Mouse (Mus musculus) intestine, postnatal 0 days (tissue): ENCODE results near the gene Shq1. TPM values are rescaled to one million over a fixed set of nuclear protein-coding genes. Genes with fewer than 3 reads are reported as not detected.

Experiments
- ATAC-seq: fragments of 200-750 bp; cut with Nextera tagmentation; 2 replicates; pipeline ENCODE4 v1.8.0; 2017; ENCODE audit warnings: mild to moderate bottlenecking, moderate TSS enrichment, moderate library complexity
- H3K27ac ChIP-seq: fragments of 300-500 bp; sonication (generic); 2 replicates; pipeline ENCODE4 v1.5.1; 2014; ENCODE audit warnings: mild to moderate bottlenecking, low read depth, low read length, moderate library complexity
- H3K27me3 ChIP-seq: fragments of 300-500 bp; sonication (generic); replicated peaks from 2 replicates; pipeline ENCODE4 v1.6.1; 2014; ENCODE audit warnings: low read length, mixed read lengths; ENCODE audit not compliant: control insufficient read depth, insufficient read depth
- H3K36me3 ChIP-seq: fragments of 300-500 bp; sonication (generic); 2 replicates; pipeline ENCODE4 v1.6.1; 2014; ENCODE audit warnings: mild to moderate bottlenecking, moderate library complexity; ENCODE audit not compliant: control insufficient read depth, insufficient read depth
- H3K4me1 ChIP-seq: fragments of 300-500 bp; sonication (generic); replicated peaks from 2 replicates; pipeline ENCODE4 v1.6.1; 2014; ENCODE audit warnings: antibody characterized with exemption, low read length, mixed read lengths; ENCODE audit not compliant: control insufficient read depth, insufficient read depth
- H3K4me2 ChIP-seq: fragments of 300-500 bp; sonication (generic); replicated peaks from 2 replicates; pipeline ENCODE4 v1.6.1; 2014; ENCODE audit warnings: low read depth, mild to moderate bottlenecking, moderate library complexity
- H3K4me3 ChIP-seq: fragments of 300-500 bp; sonication (generic); 2 replicates; pipeline ENCODE4 v1.5.1; 2014; ENCODE audit warnings: low read depth, low read length
- H3K9ac ChIP-seq: fragments of 300-500 bp; sonication (generic); 2 replicates; pipeline ENCODE4 v1.6.1; 2014; ENCODE audit warnings: mild to moderate bottlenecking, low read depth, low read length
- H3K9me3 ChIP-seq: fragments of 300-500 bp; sonication (generic); 2 replicates; pipeline ENCODE4 v1.6.1; 2016; ENCODE audit warnings: mixed run types; ENCODE audit not compliant: control insufficient read depth
- CTCF ChIP-seq: sonication (generic); IDR thresholded peaks from 2 replicates; pipeline ENCODE4 v1.5.1; 2016; ENCODE audit warnings: low read depth, mild to moderate bottlenecking, control low read depth, antibody characterized with exemption, moderate library complexity
- WGBS: fragments of 180-500 bp; shearing (Covaris S2); extraction: QIAGEN DNeasy Blood & Tissue Kit; methylation state at CpG from one replicate; pipeline ENCODE4 v1.1.7; 2014; 5-methylcytosine and 5-hydroxymethylcytosine counted together
- polyA plus RNA-seq: library from polyadenylated mRNA; unstranded; fragments of >200 nt; fragmentation: Nextera tagmentation; extraction: Ambion mirVana; gene quantifications from 2 replicates; pipeline ENCODE4 v1.2.1, GENCODE M21; 2015

Gene Shq1
- polyA plus RNA-seq, 1 experiment from 2014 or later = 5.8 TPM

DNA sequence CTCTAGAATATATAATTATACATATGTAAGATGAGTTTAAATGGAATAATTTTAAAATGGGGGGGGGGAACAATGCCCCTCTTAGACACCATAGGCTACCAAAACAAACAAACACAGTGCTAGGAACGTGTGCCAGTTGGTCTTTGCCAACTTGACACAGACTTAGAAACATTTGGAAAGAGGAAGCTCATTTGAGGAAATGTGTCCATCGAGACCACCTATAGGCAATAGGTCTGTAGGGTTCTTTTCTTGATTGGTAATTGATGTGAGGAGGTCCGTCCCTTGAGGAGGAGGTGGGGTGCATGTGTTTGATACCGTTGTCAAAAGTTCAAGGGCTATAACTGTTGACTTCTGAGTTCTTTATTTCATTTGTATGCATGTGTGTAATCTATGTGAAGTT, 80.4 kb downstream of the Shq1 start:
- Histone ChIP-seq H3K4me1 (no peaks in the 10 kb centered on the region), H3K4me3 (no peak overlapping the region), H3K27me3 (no peaks in the 10 kb centered on the region), H3K27ac (no peak overlapping the region), H3K4me2 (no peak overlapping the region), H3K36me3 (no peaks in the 10 kb centered on the region), H3K9ac (no peak overlapping the region), H3K9me3 (no peaks in the 10 kb centered on the region)
- no peak for ATAC-seq
- WGBS = 88% methylated on average over 4 of the region's 4 CpGs
- TF ChIP-seq CTCF = no peak

DNA sequence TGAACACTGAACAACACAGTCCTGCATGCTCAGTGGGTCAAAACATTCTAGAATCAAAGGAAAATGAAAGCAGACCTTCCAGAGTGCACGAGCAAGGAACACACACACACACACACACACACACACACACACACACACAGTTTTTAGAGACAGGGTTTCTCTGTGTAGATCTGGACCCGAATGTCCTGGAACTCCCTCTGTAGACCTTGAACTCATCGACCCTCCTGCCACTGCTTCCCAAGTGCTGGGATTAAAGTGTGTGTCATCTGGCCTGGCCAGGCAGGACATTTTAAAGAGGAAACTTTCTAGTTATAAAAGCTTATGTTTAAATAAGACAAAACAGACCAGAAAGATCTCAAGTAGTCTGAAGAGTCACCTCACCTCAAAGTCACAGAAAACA, 82.1 kb downstream of the Shq1 start:
- Histone ChIP-seq H3K9me3 (no peaks in the 10 kb centered on the region), H3K9ac (no peak overlapping the region), H3K36me3 (no peaks in the 10 kb centered on the region), H3K27ac (no peak overlapping the region), H3K27me3 (no peaks in the 10 kb centered on the region), H3K4me1 (no peaks in the 10 kb centered on the region), H3K4me2 (no peak overlapping the region), H3K4me3 (no peak overlapping the region)
- no peak for TF ChIP-seq CTCF
- ATAC-seq = no peak
- 61% methylated on average over 3 of the region's 3 CpGs for WGBS

DNA sequence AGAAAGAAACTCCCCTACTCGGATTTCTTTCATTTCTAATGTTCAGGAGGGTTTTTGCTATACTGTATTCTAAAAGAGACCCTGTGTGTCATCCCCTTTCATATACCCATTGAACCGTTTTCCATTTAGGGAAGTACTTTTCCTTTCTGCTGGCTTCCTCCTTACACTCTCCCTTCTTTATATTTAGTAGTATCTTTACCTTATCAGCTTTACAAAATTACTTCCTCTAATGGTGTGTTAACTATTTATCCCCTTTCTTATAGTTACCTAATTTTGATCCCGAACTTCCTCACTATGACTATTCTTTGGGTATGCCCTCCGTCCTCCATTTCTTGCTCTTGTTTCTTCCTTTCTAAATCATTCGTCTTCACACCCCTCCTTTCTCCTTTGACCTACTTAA, 84.2 kb downstream of the Shq1 start:
- Histone ChIP-seq H3K27ac (no peak overlapping the region), H3K4me3 (no peak overlapping the region), H3K4me2 (no peak overlapping the region), H3K9ac (no peak overlapping the region), H3K9me3 (no peaks in the 10 kb centered on the region), H3K27me3 (no peaks in the 10 kb centered on the region), H3K4me1 (no peaks in the 10 kb centered on the region), H3K36me3 (no peaks in the 10 kb centered on the region)
- TF ChIP-seq CTCF = no peak
- 85% methylated on average over 5 of the region's 5 CpGs for WGBS
- no peak for ATAC-seq

DNA sequence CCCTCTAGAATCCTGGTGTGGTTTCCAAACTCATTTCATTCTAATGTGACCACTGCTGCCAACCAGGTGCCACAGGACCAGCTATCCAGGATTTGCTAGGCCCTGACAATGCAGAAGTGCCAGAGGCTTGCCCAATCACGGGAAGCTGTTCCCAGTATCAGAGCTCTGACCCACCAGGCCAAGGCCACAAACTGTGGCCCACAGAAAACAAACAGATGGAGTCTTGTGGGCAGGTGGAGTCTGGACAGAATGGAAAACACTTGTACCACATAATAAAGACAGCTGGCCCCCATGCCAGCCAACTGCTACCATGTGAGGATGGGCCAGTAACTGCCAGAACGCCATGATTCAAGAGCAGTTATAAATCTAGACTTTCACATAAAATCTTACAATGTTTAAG, 89.0 kb downstream of the Shq1 start:
- H3K27me3 ChIP-seq = no peaks in the 10 kb centered on the region
- no peaks in the 10 kb centered on the region for H3K4me1 ChIP-seq
- ATAC-seq = no peak
- no peak overlapping the region for H3K4me3 ChIP-seq
- H3K36me3 ChIP-seq = no peaks in the 10 kb centered on the region; the same call in 1 of the 2 replicates
- H3K9ac ChIP-seq = no peak overlapping the region
- 82% methylated on average over 2 of the region's 2 CpGs for WGBS
- TF ChIP-seq CTCF = no peak
- no peak overlapping the region for H3K4me2 ChIP-seq
- no peak overlapping the region for H3K27ac ChIP-seq
- H3K9me3 ChIP-seq = no peaks in the 10 kb centered on the region

DNA sequence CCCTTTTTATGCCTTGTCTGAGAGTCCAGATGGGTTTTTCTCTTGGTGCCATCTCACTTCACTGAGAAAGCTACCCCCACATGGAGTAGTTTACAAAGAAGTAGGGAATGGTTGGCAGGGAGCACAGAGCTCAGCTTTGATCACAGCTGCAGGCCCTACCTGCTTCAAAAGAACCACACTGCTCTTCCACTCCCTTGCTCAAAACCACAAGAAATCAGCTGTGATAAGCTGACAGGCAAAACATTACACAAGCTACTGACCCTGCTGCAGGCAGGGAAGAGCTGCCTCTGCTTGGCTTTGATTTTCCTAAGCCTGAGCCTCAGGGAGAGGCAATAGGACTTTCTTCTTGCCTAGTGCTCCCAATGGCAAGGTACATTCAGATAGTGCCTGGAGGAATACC, 89.9 kb downstream of the Shq1 start:
- Histone ChIP-seq H3K4me2 (no peak overlapping the region), H3K9ac (no peak overlapping the region), H3K27me3 (no peaks in the 10 kb centered on the region), H3K4me3 (no peak overlapping the region), H3K36me3 (no peaks in the 10 kb centered on the region; the same call in 1 of the 2 replicates), H3K27ac (no peak overlapping the region), H3K4me1 (no peaks in the 10 kb centered on the region), H3K9me3 (no peaks in the 10 kb centered on the region)
- no peak for ATAC-seq
- no peak for TF ChIP-seq CTCF

DNA sequence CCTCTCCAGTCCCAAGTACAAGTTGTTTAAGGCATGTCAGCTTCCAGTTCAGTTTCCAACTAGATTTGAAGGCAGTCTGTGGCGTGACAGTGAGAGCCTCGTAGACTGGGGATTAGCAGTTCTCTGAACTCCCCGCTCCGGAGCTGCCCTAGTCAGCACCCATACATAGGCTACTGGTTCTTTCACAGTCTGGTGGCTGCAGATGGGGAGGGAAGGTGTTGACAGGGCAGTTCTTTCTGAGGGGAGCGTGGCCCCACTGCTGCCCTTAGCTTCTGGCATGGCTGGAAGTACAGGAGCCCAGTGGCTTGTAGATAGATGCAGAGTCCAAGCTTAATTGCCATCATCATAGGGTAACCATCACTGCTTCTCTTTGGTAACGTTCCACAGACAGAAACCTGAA, 93.4 kb downstream of the Shq1 start:
- Histone ChIP-seq H3K9ac (no peak overlapping the region), H3K4me3 (no peak overlapping the region), H3K9me3 (no peaks in the 10 kb centered on the region), H3K4me1 (no peaks in the 10 kb centered on the region), H3K36me3 (peaks cover 4% of the 10 kb centered on the region; the same call in 1 of the 2 replicates), H3K4me2 (no peak overlapping the region), H3K27me3 (no peaks in the 10 kb centered on the region), H3K27ac (no peak overlapping the region)
- 97% methylated on average over 6 of the region's 6 CpGs for WGBS
- no peak for ATAC-seq
- TF ChIP-seq CTCF = no peak

DNA sequence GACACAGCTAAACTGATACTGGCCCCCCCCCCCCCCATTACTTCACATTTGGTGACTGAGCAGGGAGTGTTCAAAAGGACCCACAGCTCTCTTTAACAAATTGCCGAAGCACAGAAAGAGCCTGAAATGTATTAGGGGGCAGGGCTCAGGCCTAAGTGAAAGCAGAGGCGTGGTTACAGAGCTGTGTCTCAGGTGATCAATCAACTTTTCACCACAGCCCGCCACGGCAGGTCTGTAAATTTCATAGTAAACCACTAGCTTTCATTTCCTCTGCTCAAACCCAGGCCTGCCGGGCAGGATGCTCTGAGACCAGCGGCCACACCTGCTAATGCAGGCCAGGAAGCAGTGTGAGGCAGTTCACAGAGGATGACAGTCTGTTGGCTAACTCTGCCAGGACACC, 94.8 kb downstream of the Shq1 start:
- H3K9me3 ChIP-seq = no peaks in the 10 kb centered on the region
- no peak overlapping the region for H3K9ac ChIP-seq
- H3K4me3 ChIP-seq = no peak overlapping the region
- peaks cover 4% of the 10 kb centered on the region; the same call in 1 of the 2 replicates for H3K36me3 ChIP-seq
- no peak overlapping the region for H3K4me2 ChIP-seq
- no peaks in the 10 kb centered on the region for H3K4me1 ChIP-seq
- 42% methylated on average over 6 of the region's 6 CpGs for WGBS
- H3K27ac ChIP-seq = no peak overlapping the region
- no peak for ATAC-seq
- no peaks in the 10 kb centered on the region for H3K27me3 ChIP-seq
- TF ChIP-seq CTCF = no peak
